In genomic region chr13:23526312-23526711, GRCm38 (mm10) we compare ENCODE assay signal across 8 mouse cellular contexts. TPM values are rescaled to one million over a fixed set of nuclear protein-coding genes. Genes with fewer than 3 reads are reported as not detected.
A peak's percentile ranks its signal among the peaks of the same experiment; 100 is the strongest.
DNase-seq lines count a peak whose midpoint lies in the region; ATAC-seq and TF ChIP-seq lines count a peak whose summit lies in the region.

No protein-coding gene starts in this region.

- H3K36me3 ChIP-seq in ES-Bruce4 (ENCODE audit: control insufficient read depth, insufficient read depth, low read length, poor library complexity, severe bottlenecking), result no peaks in the 10 kb centered on the region
- H3K36me3 ChIP-seq in forebrain, embryonic 15.5 days, result no peaks in the 10 kb centered on the region
- no peaks in the 10 kb centered on the region for H3K36me3 ChIP-seq in liver, embryonic 16.5 days (ENCODE audit: control insufficient read depth, insufficient read depth)
- H3K36me3 ChIP-seq in neural tube, embryonic 11.5 days (ENCODE audit: control insufficient read depth, insufficient read depth, low read length), result no peaks in the 10 kb centered on the region
- H3K36me3 ChIP-seq in stomach, postnatal 0 days (ENCODE audit: control insufficient read depth, insufficient read depth, low read length), result no peaks in the 10 kb centered on the region

- 0 out of 2 replicates have a peak, but pooled peaks have one; percentile 33 for ATAC-seq in forebrain, embryonic 15.5 days (replicated peaks)
- no peak for ATAC-seq in liver, embryonic 16.5 days (ENCODE audit: low read depth)
- peak; percentile 49; the same call in 1 of the 2 replicates for ATAC-seq in neural tube, embryonic 11.5 days (ENCODE audit: insufficient read depth, low FRiP score, low TSS enrichment)
- peak; percentile 40 for ATAC-seq in stomach, postnatal 0 days (ENCODE audit: low FRiP score, low TSS enrichment)

- no peak overlapping the region for H3K27ac ChIP-seq in ES-Bruce4 (ENCODE audit: insufficient read depth, low read length)
- peak overlapping the region; percentile 89 for H3K27ac ChIP-seq in forebrain, embryonic 15.5 days (replicated peaks)
- no peak overlapping the region for H3K27ac ChIP-seq in liver, embryonic 16.5 days (ENCODE audit: low read length)
- H3K27ac ChIP-seq in neural tube, embryonic 11.5 days (ENCODE audit: low read depth, low read length), result 0 out of 2 replicates have a peak overlapping the region, but pooled peaks have one; percentile 14
- no peak overlapping the region for H3K27ac ChIP-seq in stomach, postnatal 0 days (replicated peaks)

- H3K4me3 ChIP-seq in ES-Bruce4 (ENCODE audit: low read depth, low read length), result peak overlapping the region; percentile 88
- peak overlapping the region; percentile 49 for H3K4me3 ChIP-seq in forebrain, embryonic 15.5 days
- peak overlapping the region; percentile 55 for H3K4me3 ChIP-seq in liver, embryonic 16.5 days (ENCODE audit: low read depth, low read length)
- H3K4me3 ChIP-seq in neural tube, embryonic 11.5 days (ENCODE audit: low read depth, low read length), result peak overlapping the region; percentile 39
- peak overlapping the region; percentile 39 for H3K4me3 ChIP-seq in stomach, postnatal 0 days (ENCODE audit: low read depth, low read length)

- peak overlapping the region; percentile 90 for H3K9ac ChIP-seq in ES-Bruce4 (ENCODE audit: low read depth, poor library complexity, severe bottlenecking)
- peak overlapping the region; percentile 58 for H3K9ac ChIP-seq in forebrain, embryonic 15.5 days (replicated peaks)
- peak overlapping the region; percentile 47; the same call in 1 of the 2 replicates for H3K9ac ChIP-seq in liver, embryonic 16.5 days (ENCODE audit: low read depth, low read length)
- H3K9ac ChIP-seq in neural tube, embryonic 11.5 days (ENCODE audit: low read length), result peak overlapping the region; percentile 50
- 0 out of 2 replicates have a peak overlapping the region, but pooled peaks have one; percentile 39 for H3K9ac ChIP-seq in stomach, postnatal 0 days (ENCODE audit: low read length)

- no peaks in the 10 kb centered on the region for H3K4me1 ChIP-seq in ES-Bruce4 (ENCODE audit: control insufficient read depth, insufficient read depth, low read length)
- peaks cover 30% of the 10 kb centered on the region for H3K4me1 ChIP-seq in forebrain, embryonic 15.5 days
- peaks cover 16% of the 10 kb centered on the region for H3K4me1 ChIP-seq in liver, embryonic 16.5 days (ENCODE audit: control insufficient read depth, low read depth, low read length)
- H3K4me1 ChIP-seq in neural tube, embryonic 11.5 days (ENCODE audit: control insufficient read depth, insufficient read depth, low read length), result peaks cover 3% of the 10 kb centered on the region
- no peaks in the 10 kb centered on the region for H3K4me1 ChIP-seq in stomach, postnatal 0 days (replicated peaks; ENCODE audit: control insufficient read depth, insufficient read depth)

- TF ChIP-seq CTCF in ES-Bruce4 (IDR thresholded peaks at IDR 0.05; ENCODE audit: low read depth, low read length), result no peak
- TF ChIP-seq CTCF in stomach, postnatal 0 days (IDR thresholded peaks at IDR 0.05; ENCODE audit: low read depth), result no peak

- WGBS in forebrain, embryonic 15.5 days, result under 1% methylated on average over 17 of the region's 17 CpGs
- WGBS in liver, embryonic 16.5 days (ENCODE audit: insufficient replicate concordance), result under 1% methylated on average over 17 of the region's 17 CpGs
- WGBS in neural tube, embryonic 11.5 days, result under 1% methylated on average over 17 of the region's 17 CpGs
- WGBS in stomach, postnatal 0 days, result under 1% methylated on average over 17 of the region's 17 CpGs

- no peak for TF ChIP-seq POLR2A in ES-Bruce4 (IDR thresholded peaks at IDR 0.05; ENCODE audit: insufficient read depth, low read length)

- intact Hi-C loops in heart, postnatal 14 days (cut with DNase I), result loop anchor here (10.0 kb wide), 1 partner anchor 1812 kb away; the partner anchor contains the start of genes Hist1h2ai, Hist1h2bl and Hist1h3h

- H3K27me3 ChIP-seq in ES-Bruce4 (ENCODE audit: control insufficient read depth, insufficient read depth, low read length, poor library complexity, severe bottlenecking), result no peaks in the 10 kb centered on the region
- no peaks in the 10 kb centered on the region for H3K27me3 ChIP-seq in forebrain, embryonic 15.5 days
- H3K27me3 ChIP-seq in liver, embryonic 16.5 days (ENCODE audit: control insufficient read depth, insufficient read depth, low read depth, low read length), result no peaks in the 10 kb centered on the region
- no peaks in the 10 kb centered on the region for H3K27me3 ChIP-seq in neural tube, embryonic 11.5 days (ENCODE audit: control insufficient read depth, insufficient read depth, low read length)
- H3K27me3 ChIP-seq in stomach, postnatal 0 days (ENCODE audit: control insufficient read depth, insufficient read depth, low read length), result no peaks in the 10 kb centered on the region

- no peaks in the 10 kb centered on the region for H3K9me3 ChIP-seq in ES-Bruce4 (replicated peaks; ENCODE audit: control insufficient read depth, insufficient read depth, low read length, poor library complexity, severe bottlenecking)
- H3K9me3 ChIP-seq in forebrain, embryonic 15.5 days, result no peaks in the 10 kb centered on the region
- no peaks in the 10 kb centered on the region for H3K9me3 ChIP-seq in liver, embryonic 16.5 days (replicated peaks; ENCODE audit: control insufficient read depth, low read length)
- H3K9me3 ChIP-seq in neural tube, embryonic 11.5 days (ENCODE audit: control insufficient read depth, low read length), result no peaks in the 10 kb centered on the region
- H3K9me3 ChIP-seq in stomach, postnatal 0 days (ENCODE audit: control insufficient read depth, low read length), result no peaks in the 10 kb centered on the region

- DNase-seq in cerebellum, adult 18-20 months, result peak; percentile 82 to 89
- peak; percentile 90 to 95 for DNase-seq in heart, postnatal 14 days
- peak; percentile 96 for DNase-seq in layer of hippocampus, adult 11-12 months (ENCODE audit: low spot score)
- peak; percentile 93 for DNase-seq in neural tube, embryonic 11.5 days (ENCODE audit: low spot score)
- DNase-seq in stomach, postnatal 0 days (ENCODE audit: low spot score), result peak; percentile 89

- 0 out of 2 replicates have a peak, but pooled peaks have one; percentile 8 for TF ChIP-seq EP300 in ES-Bruce4 (IDR thresholded peaks at IDR 0.05; ENCODE audit: insufficient read depth, low read depth, low read length)
- no peak for TF ChIP-seq EP300 in stomach, postnatal 0 days (optimal IDR thresholded peaks at IDR 0.05)

- peak overlapping the region; percentile 46 for H3K4me2 ChIP-seq in forebrain, embryonic 15.5 days (replicated peaks)
- peak overlapping the region; percentile 68 for H3K4me2 ChIP-seq in liver, embryonic 16.5 days (ENCODE audit: low read depth, low read length)
- H3K4me2 ChIP-seq in neural tube, embryonic 11.5 days (ENCODE audit: low read depth), result peak overlapping the region; percentile 50
- H3K4me2 ChIP-seq in stomach, postnatal 0 days (replicated peaks; ENCODE audit: low read depth), result peak overlapping the region; percentile 51

RNA-seq across cellular contexts. Expression of gene Hist1h4h, which starts 4.5 kb away (rescaled TPM):
- 16.9 and 19.1 TPM in 2 replicates for polyA plus RNA-seq in ES-Bruce4 (2011; ENCODE audit: insufficient read depth, insufficient read length, low read depth, missing spikeins)
- 4.9 and 6.0 TPM in 2 replicates for polyA plus RNA-seq in forebrain, embryonic 15.5 days (2015; fragmentation: Nextera tagmentation; extraction: Ambion mirVana)
- 100 to 1,000 TPM; 465 to 538 TPM for total RNA-seq in heart, postnatal 14 days (2021)
- polyA plus RNA-seq in liver, embryonic 16.5 days (2015; fragmentation: Nextera tagmentation; extraction: Ambion mirVana), result 5.5 and 9.8 TPM in 2 replicates
- 3.4 and 6.8 TPM in 2 replicates for polyA plus RNA-seq in neural tube, embryonic 11.5 days (2014; fragmentation: Nextera tagmentation; extraction: Ambion mirVana)
- polyA plus RNA-seq in stomach, postnatal 0 days (2015; fragmentation: Nextera tagmentation; extraction: Ambion mirVana), result 13.7 and 18.3 TPM in 2 replicates

RNA-seq across cellular contexts. Expression of gene Hist1h2af, which starts 7.4 kb away (rescaled TPM):
- polyA plus RNA-seq in ES-Bruce4 (2011; ENCODE audit: insufficient read depth, insufficient read length, low read depth, missing spikeins), result 68.8 and 97.9 TPM in 2 replicates
- polyA plus RNA-seq in forebrain, embryonic 15.5 days (2015; fragmentation: Nextera tagmentation; extraction: Ambion mirVana), result 2.8 and 6.7 TPM in 2 replicates
- 100 to 1,000 TPM in 1 of 2 experiments, 10 to 100 TPM in 1; 49.0 to 131 TPM for total RNA-seq in heart, postnatal 14 days (2021)
- 2.0 and 6.7 TPM in 2 replicates for polyA plus RNA-seq in liver, embryonic 16.5 days (2015; fragmentation: Nextera tagmentation; extraction: Ambion mirVana)
- 1.6 and 2.1 TPM in 2 replicates for polyA plus RNA-seq in neural tube, embryonic 11.5 days (2014; fragmentation: Nextera tagmentation; extraction: Ambion mirVana)
- polyA plus RNA-seq in stomach, postnatal 0 days (2015; fragmentation: Nextera tagmentation; extraction: Ambion mirVana), result 4.5 and 8.9 TPM in 2 replicates

RNA-seq across cellular contexts. Expression of gene Hist1h3g, which starts 8.9 kb away (rescaled TPM):
- polyA plus RNA-seq in ES-Bruce4 (2011; ENCODE audit: insufficient read depth, insufficient read length, low read depth, missing spikeins), result 8.9 and 16.9 TPM in 2 replicates
- 2.7 and 3.4 TPM in 2 replicates for polyA plus RNA-seq in forebrain, embryonic 15.5 days (2015; fragmentation: Nextera tagmentation; extraction: Ambion mirVana)
- 10 to 100 TPM; 13.1 to 34.3 TPM for total RNA-seq in heart, postnatal 14 days (2021)
- 11.0 and 14.8 TPM in 2 replicates for polyA plus RNA-seq in liver, embryonic 16.5 days (2015; fragmentation: Nextera tagmentation; extraction: Ambion mirVana)
- polyA plus RNA-seq in neural tube, embryonic 11.5 days (2014; fragmentation: Nextera tagmentation; extraction: Ambion mirVana), result 3.3 and 4.3 TPM in 2 replicates
- 2.3 and 3.4 TPM in 2 replicates for polyA plus RNA-seq in stomach, postnatal 0 days (2015; fragmentation: Nextera tagmentation; extraction: Ambion mirVana)

RNA-seq across cellular contexts. Expression of gene Hist1h2bh, which starts 16.9 kb away (rescaled TPM):
- 3.9 and 4.2 TPM in 2 replicates for polyA plus RNA-seq in ES-Bruce4 (2011; ENCODE audit: insufficient read depth, insufficient read length, low read depth, missing spikeins)
- polyA plus RNA-seq in forebrain, embryonic 15.5 days (2015; fragmentation: Nextera tagmentation; extraction: Ambion mirVana), result 0.37 and 0.59 TPM in 2 replicates
- total RNA-seq in heart, postnatal 14 days (2021), result 1 to 10 TPM; 3.7 to 7.4 TPM
- polyA plus RNA-seq in liver, embryonic 16.5 days (2015; fragmentation: Nextera tagmentation; extraction: Ambion mirVana), result 1.1 and 1.8 TPM in 2 replicates
- 0.82 and 1.3 TPM in 2 replicates for polyA plus RNA-seq in neural tube, embryonic 11.5 days (2014; fragmentation: Nextera tagmentation; extraction: Ambion mirVana)
- polyA plus RNA-seq in stomach, postnatal 0 days (2015; fragmentation: Nextera tagmentation; extraction: Ambion mirVana), result 0.30 and 0.62 TPM in 2 replicates

RNA-seq across cellular contexts. Expression of gene Hist1h3f, which starts 17.5 kb away (rescaled TPM):
- 1.5 TPM in 1 of 2 replicates, not detected in the other for polyA plus RNA-seq in ES-Bruce4 (2011; ENCODE audit: insufficient read depth, insufficient read length, low read depth, missing spikeins)
- 0.46 and 0.94 TPM in 2 replicates for polyA plus RNA-seq in forebrain, embryonic 15.5 days (2015; fragmentation: Nextera tagmentation; extraction: Ambion mirVana)
- total RNA-seq in heart, postnatal 14 days (2021), result 10 to 100 TPM; 21.6 to 40.3 TPM
- polyA plus RNA-seq in liver, embryonic 16.5 days (2015; fragmentation: Nextera tagmentation; extraction: Ambion mirVana), result 1.2 and 1.4 TPM in 2 replicates
- polyA plus RNA-seq in neural tube, embryonic 11.5 days (2014; fragmentation: Nextera tagmentation; extraction: Ambion mirVana), result 0.51 and 1.4 TPM in 2 replicates
- 0.51 and 0.78 TPM in 2 replicates for polyA plus RNA-seq in stomach, postnatal 0 days (2015; fragmentation: Nextera tagmentation; extraction: Ambion mirVana)

Comparison
In these comparisons a context has a peak if more than half of its experiments do, and no peak if none do; other contexts are left out.
1. H3K27ac ChIP-seq: peak in forebrain, embryonic 15.5 days (single experiment) and neural tube, embryonic 11.5 days (single experiment); none in ES-Bruce4 (single experiment), liver, embryonic 16.5 days (single experiment) and stomach, postnatal 0 days (single experiment).
2. H3K9ac ChIP-seq: peak in every context shown above with its lines; median percentile 90 in ES-Bruce4; 58 in forebrain, embryonic 15.5 days; 50 in neural tube, embryonic 11.5 days; 47 in liver, embryonic 16.5 days; 39 in stomach, postnatal 0 days.
3. Peak in every context shown above with its lines, with median percentiles within 50 percentile points of each other: H3K4me3 ChIP-seq, DNase-seq and H3K4me2 ChIP-seq.